Mouse (Mus musculus) heart, postnatal 4 days (tissue): ENCODE results near the gene Cmtm6. TPM values are rescaled to one million over a fixed set of nuclear protein-coding genes. Genes with fewer than 3 reads are reported as not detected.

ENCODE experiments used
- DNase-seq: peaks from one replicate; pipeline ENCODE4 v3.0.0; 2021
- total RNA-seq, 2 experiments: library from RNA; stranded (reverse); gene quantifications; 2 replicates each; pipeline ENCODE4 v1.2.3; 2021

The Cmtm6 gene
- total RNA-seq, 2 experiments from 2014 or later: 32.5 to 33.6 TPM

DNA sequence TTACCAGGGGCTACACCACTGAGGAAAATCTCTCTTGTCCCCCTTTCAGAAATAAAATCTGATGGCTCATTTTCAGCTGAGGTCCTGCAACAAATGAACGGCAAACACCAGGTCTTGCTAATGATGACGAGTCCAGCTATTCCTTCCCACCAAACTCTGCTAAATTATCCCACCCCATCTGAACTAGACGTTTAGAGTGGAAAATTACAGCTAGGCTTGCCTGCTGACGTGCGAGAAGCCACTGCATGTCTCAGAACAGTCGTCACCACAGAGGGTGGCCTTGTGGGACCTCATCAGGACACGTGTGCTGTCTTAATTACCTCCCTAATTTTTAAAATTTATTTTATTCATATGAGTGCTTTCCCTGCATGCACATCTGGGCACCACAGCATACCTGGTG is 40.6 kb downstream of the Cmtm6 start:
- no peak for DNase-seq

GRCm38 (mm10) chr9:114774629-114775028 is 43.7 kb downstream of the Cmtm6 start:
- no peak for DNase-seq

- peak; percentile 56 for DNase-seq
These were observed 44.4 kb downstream of the Cmtm6 start for GRCm38 (mm10) chr9:114775272-114775671.

DNA sequence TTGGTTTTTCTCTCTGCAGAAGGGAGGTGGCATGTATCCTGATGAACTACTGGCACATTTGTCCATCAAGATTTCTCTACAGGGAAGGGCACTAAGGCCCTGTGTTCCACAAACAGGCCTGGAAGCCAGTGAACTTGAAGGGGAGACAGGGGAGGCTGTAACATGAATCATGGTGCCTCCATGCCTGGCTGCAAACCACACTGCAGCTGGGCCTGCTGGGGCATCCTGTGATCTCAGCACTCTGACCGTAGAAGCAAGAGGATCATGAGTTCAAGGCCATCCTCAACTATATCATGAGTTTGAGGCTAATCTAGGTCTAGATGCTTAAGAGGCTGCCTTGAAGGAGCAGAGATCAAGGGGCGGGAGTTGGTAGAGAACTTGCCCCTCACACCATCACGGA is 45.4 kb downstream of the Cmtm6 start:
- DNase-seq: no peak

- DNase-seq: no peak
These were observed 46.5 kb downstream of the Cmtm6 start for GRCm38 (mm10) chr9:114777178-114778046.

GRCm38 (mm10) chr9:114778047-114778390 is 47.1 kb downstream of the Cmtm6 start:
- no peak for DNase-seq

DNA sequence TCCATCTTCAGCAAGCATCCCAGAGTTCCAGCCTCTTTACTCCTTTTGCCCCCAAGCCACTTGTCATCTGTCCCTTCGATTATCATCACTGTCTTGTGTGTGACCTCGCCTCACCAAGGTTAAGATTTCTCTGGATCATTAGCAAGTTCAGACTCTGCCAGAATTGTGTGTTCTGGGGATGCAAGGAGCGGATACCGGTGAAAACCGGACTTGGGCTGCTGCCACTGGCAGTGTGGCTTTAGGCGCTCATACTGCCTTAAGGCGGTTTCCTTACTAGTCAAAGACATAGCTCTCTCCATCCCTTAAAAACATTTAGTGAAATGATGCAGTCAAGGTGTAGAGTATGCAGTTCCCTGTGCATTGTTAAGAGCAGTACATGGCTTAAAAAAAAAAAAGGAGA is 48.0 kb downstream of the Cmtm6 start:
- no peak for DNase-seq

- DNase-seq: no peak
These were observed 49.2 kb downstream of the Cmtm6 start for GRCm38 (mm10) chr9:114779984-114780745.

DNA sequence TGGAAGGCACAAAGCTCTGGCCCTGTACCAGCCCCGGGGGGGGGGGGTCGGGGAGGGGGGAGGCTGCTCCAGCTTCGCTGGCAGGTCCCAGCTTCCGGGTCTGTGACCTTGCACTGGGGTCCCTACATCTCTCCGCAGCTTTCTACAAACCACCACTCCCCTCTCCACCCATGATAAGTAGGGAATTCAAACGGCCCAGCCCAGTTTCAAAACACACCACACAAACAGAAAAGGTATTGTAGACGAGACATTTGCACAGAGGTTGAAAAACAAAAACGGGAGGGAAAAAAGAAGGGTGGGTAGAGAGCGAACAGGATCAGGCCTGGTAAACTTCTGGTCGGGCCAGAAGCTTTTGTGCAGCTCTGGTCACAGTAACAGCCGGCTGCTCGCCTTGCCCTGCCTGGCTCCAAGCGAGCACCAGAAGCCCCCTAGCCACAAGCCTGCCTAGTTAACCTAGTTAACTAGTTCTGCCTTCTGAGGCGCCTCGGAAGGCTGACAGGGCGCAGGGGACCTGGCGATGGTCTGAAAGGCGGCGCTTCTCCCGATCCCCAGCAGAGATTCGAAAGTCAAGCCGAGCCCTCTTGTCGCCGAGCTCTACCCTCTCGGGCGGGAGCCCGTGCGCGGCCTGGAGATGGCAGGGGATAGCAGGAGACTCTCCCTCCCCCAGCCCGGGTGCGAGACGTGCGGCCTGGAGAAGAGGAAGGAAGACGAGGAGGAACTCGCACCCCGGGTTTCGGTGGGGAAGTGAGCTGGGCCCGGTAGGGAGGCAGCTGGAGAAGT is 50.0 kb downstream of the Cmtm6 start:
- peak; percentile 57 for DNase-seq

- peak; percentile 85 for DNase-seq
These were observed 50.8 kb downstream of the Cmtm6 start, which contains the start of gene Cmtm7 for GRCm38 (mm10) chr9:114781526-114782212. Gene Cmtm7 (minus strand): TSS chr9:114781856.

DNA sequence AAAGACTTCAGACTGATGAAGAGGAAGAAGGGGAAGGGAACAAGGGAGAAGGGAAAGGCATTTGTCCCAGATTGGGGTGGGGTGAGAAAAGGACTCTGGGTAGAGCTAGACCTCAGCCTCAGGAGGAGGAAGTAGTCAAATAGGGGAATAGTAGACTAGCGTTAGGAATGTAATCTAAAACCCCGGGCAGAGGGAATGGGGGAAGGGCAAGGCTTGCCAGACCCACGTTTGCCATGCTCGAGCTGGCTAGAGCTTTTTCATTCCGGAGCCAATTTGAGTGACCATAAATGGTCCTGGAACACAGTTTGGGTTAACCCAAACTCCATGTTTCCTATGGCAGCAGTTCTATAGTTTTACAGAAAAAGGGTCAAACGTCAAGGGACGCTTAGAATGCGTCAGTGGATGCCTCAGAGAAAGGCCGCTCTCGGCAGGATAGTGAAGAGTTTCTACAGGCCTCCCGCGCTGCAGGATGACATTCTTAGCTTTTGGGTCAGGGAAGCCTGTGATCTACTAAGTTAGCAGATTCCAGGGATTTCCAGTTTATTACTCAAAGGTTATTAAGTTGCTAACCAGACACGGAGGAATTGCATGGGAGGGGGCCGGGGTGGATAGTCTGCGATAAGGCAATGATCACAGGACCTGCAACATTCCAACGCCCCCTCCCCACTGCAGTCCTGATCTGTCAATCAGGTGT is 54.7 kb downstream of the Cmtm6 start:
- DNase-seq: no peak

DNA sequence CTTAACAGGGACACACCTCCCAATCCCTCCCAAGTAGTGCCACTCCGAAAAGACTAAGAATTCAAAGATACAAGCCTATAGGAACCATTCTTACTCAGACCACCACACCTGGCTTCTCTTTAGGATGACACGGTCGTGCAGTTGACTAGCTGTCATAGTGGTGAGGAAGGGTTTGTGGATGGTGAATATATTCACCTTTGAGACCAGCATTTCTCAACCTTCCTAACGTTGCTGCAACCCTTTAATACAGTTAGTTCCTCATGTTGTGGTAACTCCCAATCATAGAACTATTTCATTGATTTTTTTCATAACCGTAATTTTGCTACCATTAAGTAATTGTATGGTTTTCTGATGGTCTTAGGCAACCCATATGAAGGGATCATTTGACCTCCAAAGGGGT is 56.2 kb downstream of the Cmtm6 start:
- DNase-seq: no peak

- no peak for DNase-seq
These were observed 56.8 kb downstream of the Cmtm6 start for GRCm38 (mm10) chr9:114787716-114788115.

- no peak for DNase-seq
These were observed 57.8 kb downstream of the Cmtm6 start for GRCm38 (mm10) chr9:114788697-114789096.

DNA sequence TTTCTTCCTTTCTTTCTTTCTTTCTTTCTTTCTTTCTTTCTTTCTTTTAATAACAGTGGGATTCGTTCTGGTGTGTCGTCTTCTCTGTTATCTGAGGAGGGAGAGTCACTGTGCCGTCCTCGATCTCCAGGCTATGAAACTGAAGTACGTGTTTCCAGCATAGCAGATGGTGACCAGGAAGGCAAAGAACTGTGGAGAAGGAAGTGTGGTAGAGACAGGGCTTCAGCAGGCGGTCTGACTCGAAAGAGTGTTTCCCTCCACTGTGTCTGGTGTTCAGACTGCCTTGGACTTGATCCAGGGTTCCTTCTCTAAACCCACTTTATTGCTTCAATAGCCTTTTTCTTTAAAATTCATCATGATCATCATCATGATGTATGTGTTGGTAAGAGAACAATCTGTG is 58.6 kb downstream of the Cmtm6 start:
- DNase-seq: no peak

- DNase-seq: no peak
These were observed 59.1 kb downstream of the Cmtm6 start for GRCm38 (mm10) chr9:114789989-114790388.

- DNase-seq: no peak
These were observed 62.9 kb downstream of the Cmtm6 start for GRCm38 (mm10) chr9:114793764-114794295.

- DNase-seq: no peak
These were observed 63.6 kb downstream of the Cmtm6 start for GRCm38 (mm10) chr9:114794491-114794890.

DNA sequence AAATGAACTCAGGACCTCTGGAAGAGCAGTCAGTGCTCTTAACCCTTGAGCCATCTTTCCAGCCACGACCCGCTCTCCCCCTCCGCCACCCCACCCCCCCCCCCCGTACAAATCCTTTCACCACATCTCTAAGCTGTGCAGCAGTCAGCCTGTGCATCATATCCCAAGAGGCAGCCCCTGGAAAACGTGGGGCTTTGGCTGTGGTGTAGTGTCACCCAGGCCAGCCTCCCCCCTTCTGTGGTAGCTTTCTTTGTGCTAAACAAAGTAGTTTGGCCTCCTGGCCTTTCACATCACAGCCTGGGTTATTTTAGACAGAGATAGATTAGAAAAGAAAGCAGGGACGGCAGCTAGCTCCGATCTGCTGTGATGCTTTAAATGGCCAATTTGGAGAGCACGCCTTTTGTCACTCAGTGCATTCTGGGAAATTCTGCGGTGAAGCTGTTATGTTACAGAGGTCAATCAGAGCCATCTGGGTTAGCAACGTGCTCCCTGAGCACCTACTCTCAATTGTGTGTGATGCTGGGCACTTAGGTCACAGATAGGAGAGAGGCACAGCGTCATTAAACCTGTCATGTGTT is 65.6 kb downstream of the Cmtm6 start:
- no peak for DNase-seq

DNA sequence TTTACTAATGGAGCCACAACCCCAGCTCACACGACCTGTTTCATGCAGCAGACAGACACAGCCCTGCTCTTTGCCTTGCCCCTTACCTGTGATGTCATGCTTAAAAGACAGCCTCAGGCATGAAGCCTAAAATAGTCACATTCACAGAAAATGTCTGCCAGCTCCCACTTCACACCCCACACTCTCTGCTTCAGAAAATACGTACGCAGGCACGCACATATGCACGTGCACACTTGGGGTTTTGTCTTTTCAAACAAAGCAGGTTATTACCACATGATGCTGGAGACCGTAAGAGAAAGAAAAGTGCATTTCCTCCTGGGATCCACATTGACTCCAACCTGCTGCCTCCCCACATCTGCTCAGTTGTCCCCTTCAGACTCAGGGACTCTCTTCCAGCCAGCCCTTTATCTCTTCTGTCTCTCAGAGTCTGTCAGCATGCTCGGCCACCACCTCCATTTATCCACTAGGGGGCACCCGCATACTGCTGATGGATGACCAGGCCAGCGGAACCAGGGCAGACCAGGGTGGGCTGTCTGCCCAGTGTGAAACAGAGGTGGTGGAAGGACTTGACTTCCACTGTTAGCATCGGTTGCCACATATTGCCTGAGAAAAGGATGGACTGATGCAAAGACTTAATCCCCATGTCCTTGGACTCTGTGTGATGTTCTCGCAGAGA is 66.6 kb downstream of the Cmtm6 start:
- DNase-seq: peak; percentile 93
